Mouse (Mus musculus): ENCODE results near the gene Cyp46a1. TPM values are rescaled to one million over a fixed set of nuclear protein-coding genes. Genes with fewer than 3 reads are reported as not detected.

The Cyp46a1 gene
- polyA plus RNA-seq, 1 experiment from 2014 or later, result 19.0 TPM

GRCm38 (mm10) chr12:108348151-108348550, 14.0 kb downstream of the Cyp46a1 start:
- H3K9ac ChIP-seq, result no peak overlapping the region
- no peak for ATAC-seq (ENCODE audit: low FRiP score, low read depth)
- no peak overlapping the region for H3K4me3 ChIP-seq
- peaks cover 8% of the 10 kb centered on the region; the same call in 1 of the 2 replicates for H3K4me1 ChIP-seq
- peaks cover 21% of the 10 kb centered on the region for H3K27me3 ChIP-seq (replicated peaks)
- H3K36me3 ChIP-seq, result no peaks in the 10 kb centered on the region
- no peak overlapping the region for H3K4me2 ChIP-seq (replicated peaks)
- 88% methylated on average over 8 of the region's 8 CpGs for WGBS
- H3K9me3 ChIP-seq, result no peaks in the 10 kb centered on the region
- no peak overlapping the region for H3K27ac ChIP-seq

DNA sequence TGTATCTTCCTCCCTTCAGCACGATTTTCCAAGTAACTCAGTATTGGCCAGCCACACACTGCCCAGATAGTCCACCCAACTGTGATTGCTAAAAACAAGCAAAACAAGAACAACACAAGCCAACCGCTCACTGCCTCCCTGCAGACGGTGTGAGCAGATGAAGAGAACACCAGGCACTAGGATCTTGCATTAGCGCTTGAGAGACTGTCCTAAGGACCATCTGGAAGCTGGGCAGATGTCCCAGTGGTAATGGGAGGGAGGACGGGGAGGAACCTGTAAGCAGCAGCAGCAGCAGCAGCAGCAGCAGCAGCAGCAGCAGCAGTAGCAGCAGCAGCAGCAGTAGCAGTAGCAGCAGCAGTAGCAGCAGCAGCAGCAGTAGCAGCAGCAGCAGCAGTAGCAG, 14.8 kb downstream of the Cyp46a1 start:
- Histone ChIP-seq H3K27me3 (replicated peaks) (peaks cover 29% of the 10 kb centered on the region), H3K9ac (no peak overlapping the region), H3K9me3 (no peaks in the 10 kb centered on the region), H3K36me3 (no peaks in the 10 kb centered on the region), H3K4me1 (peaks cover 8% of the 10 kb centered on the region; the same call in 1 of the 2 replicates), H3K27ac (no peak overlapping the region), H3K4me2 (replicated peaks) (no peak overlapping the region), H3K4me3 (no peak overlapping the region)
- 73% methylated on average over 5 of the region's 5 CpGs for WGBS
- no peak for ATAC-seq (ENCODE audit: low FRiP score, low read depth)

- Histone ChIP-seq H3K9ac (no peak overlapping the region), H3K36me3 (no peaks in the 10 kb centered on the region), H3K9me3 (peaks cover 6% of the 10 kb centered on the region), H3K4me1 (peaks cover 8% of the 10 kb centered on the region; the same call in 1 of the 2 replicates), H3K4me3 (no peak overlapping the region), H3K27ac (no peak overlapping the region), H3K4me2 (replicated peaks) (no peak overlapping the region), H3K27me3 (replicated peaks) (peaks cover 35% of the 10 kb centered on the region)
- no peak for ATAC-seq (ENCODE audit: low FRiP score, low read depth)
- 92% methylated on average over 10 of the region's 10 CpGs for WGBS
Measured at GRCm38 (mm10) chr12:108350931-108351330, 16.8 kb downstream of the Cyp46a1 start.

DNA sequence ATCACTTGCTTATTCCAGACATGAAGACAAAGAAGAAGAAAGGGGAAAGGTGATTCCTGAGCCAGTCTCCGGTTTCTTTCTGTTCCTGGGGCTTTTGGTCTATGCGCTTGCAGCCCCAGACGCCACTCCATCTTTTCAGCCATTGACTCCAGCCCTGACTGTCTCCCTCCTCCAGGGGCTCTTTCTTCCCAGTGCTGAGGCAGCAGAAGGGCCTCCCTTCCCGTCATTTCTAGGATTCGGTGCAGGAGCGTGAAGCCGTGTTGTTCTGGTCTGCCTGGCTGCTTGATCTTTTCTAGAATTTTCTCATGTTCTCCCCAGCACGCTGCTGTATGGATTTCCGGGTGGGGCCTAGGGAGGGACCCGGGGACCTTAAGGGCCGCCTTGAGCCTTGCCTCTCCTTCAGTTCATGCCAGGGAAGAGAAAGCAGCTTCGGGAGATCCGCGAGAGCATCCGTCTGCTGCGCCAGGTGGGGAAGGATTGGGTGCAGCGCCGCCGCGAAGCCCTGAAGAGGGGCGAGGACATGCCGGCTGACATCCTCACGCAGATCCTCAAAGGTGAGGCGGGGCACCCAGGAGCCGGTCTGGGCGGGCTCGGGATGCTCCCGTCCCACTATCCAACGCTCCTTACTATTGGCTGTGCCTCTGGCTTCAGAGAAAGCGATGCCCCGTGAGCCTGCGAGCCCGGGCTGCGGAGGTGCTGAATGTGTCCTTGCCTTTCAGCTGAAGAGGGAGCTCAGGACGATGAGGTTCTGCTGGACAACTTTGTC, 18.4 kb downstream of the Cyp46a1 start:
- no peak for ATAC-seq (ENCODE audit: low FRiP score, low read depth)
- Histone ChIP-seq H3K4me1 (peaks cover 8% of the 10 kb centered on the region; the same call in 1 of the 2 replicates), H3K4me2 (replicated peaks) (peak overlapping the region; percentile 53), H3K27me3 (replicated peaks) (peaks cover 35% of the 10 kb centered on the region), H3K27ac (no peak overlapping the region), H3K4me3 (peak overlapping the region; percentile 11; the same call in 1 of the 2 replicates), H3K9me3 (peaks cover 8% of the 10 kb centered on the region), H3K36me3 (no peaks in the 10 kb centered on the region), H3K9ac (peak overlapping the region; percentile 47)
- WGBS, result 9% methylated on average over 35 of the region's 35 CpGs

DNA sequence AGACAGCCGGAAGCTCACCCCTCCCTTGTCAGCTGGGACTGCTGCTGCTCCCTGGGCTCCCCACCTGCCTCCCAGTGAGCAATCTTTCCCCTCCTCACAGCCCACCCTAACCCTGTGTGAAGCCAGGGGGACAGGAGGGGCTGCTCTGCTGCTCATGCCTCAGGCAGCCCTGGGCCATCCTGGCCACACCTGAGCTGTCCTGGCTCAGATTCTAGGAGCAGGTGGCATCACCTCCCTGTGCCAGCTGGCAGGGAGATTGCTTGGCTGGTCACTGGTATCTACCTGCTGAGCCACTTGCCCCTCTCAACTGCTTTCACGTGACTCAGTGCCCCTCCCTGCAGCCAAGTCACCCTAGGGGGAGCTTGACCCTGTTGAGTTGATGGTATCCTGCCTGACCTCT, 20.1 kb downstream of the Cyp46a1 start:
- ATAC-seq (ENCODE audit: low FRiP score, low read depth), result no peak
- H3K27me3 ChIP-seq (replicated peaks), result peaks cover 35% of the 10 kb centered on the region
- no peak overlapping the region for H3K9ac ChIP-seq
- H3K4me2 ChIP-seq (replicated peaks), result no peak overlapping the region
- peaks cover 8% of the 10 kb centered on the region for H3K9me3 ChIP-seq
- H3K4me3 ChIP-seq, result no peak overlapping the region
- peaks cover 8% of the 10 kb centered on the region; the same call in 1 of the 2 replicates for H3K4me1 ChIP-seq
- no peaks in the 10 kb centered on the region for H3K36me3 ChIP-seq
- H3K27ac ChIP-seq, result no peak overlapping the region
- WGBS, result 77% methylated on average over 2 of the region's 2 CpGs

GRCm38 (mm10) chr12:108355271-108355670, 21.1 kb downstream of the Cyp46a1 start:
- Histone ChIP-seq H3K4me2 (replicated peaks) (no peak overlapping the region), H3K4me1 (peaks cover 8% of the 10 kb centered on the region; the same call in 1 of the 2 replicates), H3K27ac (no peak overlapping the region), H3K9me3 (peaks cover 8% of the 10 kb centered on the region), H3K27me3 (replicated peaks) (peaks cover 35% of the 10 kb centered on the region), H3K4me3 (no peak overlapping the region), H3K36me3 (no peaks in the 10 kb centered on the region), H3K9ac (no peak overlapping the region)
- 94% methylated on average over 1 of the region's 1 CpGs for WGBS
- ATAC-seq (ENCODE audit: low FRiP score, low read depth), result no peak

- Histone ChIP-seq H3K4me2 (replicated peaks) (no peak overlapping the region), H3K27ac (no peak overlapping the region), H3K27me3 (replicated peaks) (peaks cover 35% of the 10 kb centered on the region), H3K36me3 (no peaks in the 10 kb centered on the region), H3K9ac (no peak overlapping the region), H3K4me3 (no peak overlapping the region), H3K9me3 (peaks cover 8% of the 10 kb centered on the region), H3K4me1 (peaks cover 8% of the 10 kb centered on the region; the same call in 1 of the 2 replicates)
- ATAC-seq (ENCODE audit: low FRiP score, low read depth), result no peak
Measured at GRCm38 (mm10) chr12:108355986-108356385, 21.8 kb downstream of the Cyp46a1 start.

DNA sequence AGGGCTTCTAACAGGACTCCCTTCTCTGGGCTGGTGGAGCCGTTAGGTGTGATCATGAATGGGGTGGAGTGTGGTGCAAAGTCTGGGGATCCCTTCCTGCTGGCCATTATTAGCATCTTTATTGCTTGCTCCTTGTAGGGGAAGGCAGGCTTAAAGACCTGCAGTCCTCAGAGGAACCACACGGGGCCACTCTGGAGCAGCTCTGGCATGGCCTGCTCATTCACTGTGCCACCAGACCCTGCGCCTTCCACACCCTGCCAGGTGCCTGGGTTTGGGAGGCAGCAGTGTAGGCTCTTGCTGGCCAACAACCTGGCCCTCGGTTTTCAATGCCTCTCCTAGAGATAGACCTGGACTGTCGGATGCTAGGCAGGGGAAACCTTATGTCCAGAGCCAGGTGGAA, 29.6 kb downstream of the Cyp46a1 start:
- Histone ChIP-seq H3K4me3 (no peak overlapping the region), H3K4me1 (no peaks in the 10 kb centered on the region), H3K36me3 (no peaks in the 10 kb centered on the region), H3K9me3 (no peaks in the 10 kb centered on the region), H3K27me3 (replicated peaks) (no peaks in the 10 kb centered on the region), H3K4me2 (replicated peaks) (no peak overlapping the region), H3K27ac (no peak overlapping the region), H3K9ac (0 out of 2 replicates have a peak overlapping the region, but pooled peaks have one; percentile 33)
- 3% methylated on average over 5 of the region's 5 CpGs for WGBS
- peak; percentile 80 for ATAC-seq (ENCODE audit: low FRiP score, low read depth)

- WGBS, result 43% methylated on average over 3 of the region's 3 CpGs
- Histone ChIP-seq H3K27ac (no peak overlapping the region), H3K4me1 (peaks cover 2% of the 10 kb centered on the region), H3K4me2 (replicated peaks) (no peak overlapping the region), H3K27me3 (replicated peaks) (no peaks in the 10 kb centered on the region), H3K9me3 (no peaks in the 10 kb centered on the region), H3K9ac (no peak overlapping the region), H3K4me3 (no peak overlapping the region), H3K36me3 (no peaks in the 10 kb centered on the region)
- ATAC-seq (ENCODE audit: low FRiP score, low read depth), result no peak
Measured at GRCm38 (mm10) chr12:108365340-108365739, 31.2 kb downstream of the Cyp46a1 start.

- Histone ChIP-seq H3K9ac (no peak overlapping the region), H3K36me3 (no peaks in the 10 kb centered on the region), H3K4me2 (replicated peaks) (no peak overlapping the region), H3K27ac (no peak overlapping the region), H3K4me1 (peaks cover 8% of the 10 kb centered on the region), H3K9me3 (no peaks in the 10 kb centered on the region), H3K4me3 (no peak overlapping the region), H3K27me3 (replicated peaks) (no peaks in the 10 kb centered on the region)
- 82% methylated on average over 7 of the region's 7 CpGs for WGBS
- no peak for ATAC-seq (ENCODE audit: low FRiP score, low read depth)
Measured at GRCm38 (mm10) chr12:108365868-108366267, 31.7 kb downstream of the Cyp46a1 start.

GRCm38 (mm10) chr12:108367909-108368308, 33.7 kb downstream of the Cyp46a1 start:
- peaks cover 14% of the 10 kb centered on the region for H3K4me1 ChIP-seq
- WGBS, result 88% methylated on average over 2 of the region's 2 CpGs
- no peaks in the 10 kb centered on the region for H3K36me3 ChIP-seq
- H3K9me3 ChIP-seq, result no peaks in the 10 kb centered on the region
- H3K4me2 ChIP-seq (replicated peaks), result no peak overlapping the region
- no peaks in the 10 kb centered on the region for H3K27me3 ChIP-seq (replicated peaks)
- H3K4me3 ChIP-seq, result no peak overlapping the region
- no peak overlapping the region for H3K27ac ChIP-seq
- no peak for ATAC-seq (ENCODE audit: low FRiP score, low read depth)
- no peak overlapping the region for H3K9ac ChIP-seq

GRCm38 (mm10) chr12:108368921-108369320, 34.7 kb downstream of the Cyp46a1 start:
- Histone ChIP-seq H3K9ac (no peak overlapping the region), H3K4me2 (replicated peaks) (no peak overlapping the region), H3K36me3 (no peaks in the 10 kb centered on the region), H3K27ac (no peak overlapping the region), H3K9me3 (no peaks in the 10 kb centered on the region), H3K4me1 (peaks cover 21% of the 10 kb centered on the region), H3K4me3 (no peak overlapping the region), H3K27me3 (replicated peaks) (no peaks in the 10 kb centered on the region)
- 39% methylated on average over 5 of the region's 5 CpGs for WGBS
- ATAC-seq (ENCODE audit: low FRiP score, low read depth), result no peak
